Mouse (Mus musculus) stomach, adult 2 months (tissue): Measurements from ENCODE around the gene Smoc1. TPM values are rescaled to one million over a fixed set of nuclear protein-coding genes. Genes with fewer than 3 reads are reported as not detected.

Experiments
- polyA plus RNA-seq: library from polyadenylated mRNA; depleted of rRNA; stranded (reverse); fragments of >200 nt; gene quantifications from 2 replicates; pipeline ENCODE4 v1.2.3, GENCODE M21; 2012; rRNA removed

Smoc1 gene
- polyA plus RNA-seq, result 6.8 and 9.3 TPM in 2 replicates

GRCm38 (mm10) chr12:81026277-81026994 is at the start of gene Smoc1:
Gene Smoc1 (plus strand): TSS chr12:81026808.

Other genes with a start within 250 kb of the Smoc1 start
- 14.9 and 23.3 TPM in 2 replicates for gene Susd6, start 236.3 kb upstream of the Smoc1 start, polyA plus RNA-seq
- 47.7 and 58.8 TPM in 2 replicates for gene Srsf5, start 81.3 kb upstream of the Smoc1 start, polyA plus RNA-seq
- gene Slc10a1, start 58.1 kb upstream of the Smoc1 start, polyA plus RNA-seq, result 0.14 TPM in 1 of 2 replicates, not detected in the other